Mouse (Mus musculus) lung, embryonic 16.5 days (tissue): Measurements from ENCODE around the gene Calr4. TPM values are rescaled to one million over a fixed set of nuclear protein-coding genes. Genes with fewer than 3 reads are reported as not detected.

Source experiments
- ATAC-seq: fragments of 200-750 bp; cut with Nextera tagmentation; 2 replicates; pipeline ENCODE4 v1.8.0; 2017; ENCODE audit warnings: low read depth, mild to moderate bottlenecking, moderate library complexity
- H3K27ac ChIP-seq: fragments of 300-500 bp; sonication (generic); 2 replicates; pipeline ENCODE4 v1.5.1; 2014; ENCODE audit warnings: mild to moderate bottlenecking, control low read depth, low read length
- H3K27me3 ChIP-seq: fragments of 300-500 bp; sonication (generic); 2 replicates; pipeline ENCODE4 v1.6.1; 2014; ENCODE audit warnings: low read depth, low read length, mixed read lengths; ENCODE audit not compliant: control insufficient read depth, insufficient read depth
- H3K36me3 ChIP-seq: fragments of 300-500 bp; sonication (generic); 2 replicates; pipeline ENCODE4 v1.6.1; 2014; ENCODE audit warnings: low read length; ENCODE audit not compliant: control insufficient read depth, insufficient read depth
- H3K4me1 ChIP-seq: fragments of 300-500 bp; sonication (generic); replicated peaks from 2 replicates; pipeline ENCODE4 v1.6.1; 2014; ENCODE audit warnings: low read length, mixed read lengths; ENCODE audit not compliant: control insufficient read depth, insufficient read depth
- H3K4me2 ChIP-seq: fragments of 300-500 bp; sonication (generic); 2 replicates; pipeline ENCODE4 v1.6.1; 2014; ENCODE audit warnings: low read depth, low read length, control low read depth
- H3K4me3 ChIP-seq: fragments of 300-500 bp; sonication (generic); 2 replicates; pipeline ENCODE4 v1.5.1; 2014; ENCODE audit warnings: mild to moderate bottlenecking, low read length, control low read depth
- H3K9ac ChIP-seq: fragments of 300-500 bp; sonication (generic); 2 replicates; pipeline ENCODE4 v1.6.1; 2014; ENCODE audit warnings: low read length, control low read depth
- H3K9me3 ChIP-seq: fragments of 300-500 bp; sonication (generic); 2 replicates; pipeline ENCODE4 v1.6.1; 2016; ENCODE audit warnings: low read length; ENCODE audit not compliant: control insufficient read depth
- WGBS: fragments of 180-500 bp; shearing (Covaris S2); extraction: QIAGEN DNeasy Blood & Tissue Kit; methylation state at CpG from one replicate; pipeline ENCODE4 v1.1.7; 2014; 5-methylcytosine and 5-hydroxymethylcytosine counted together
- polyA plus RNA-seq: library from polyadenylated mRNA; unstranded; fragments of >200 nt; fragmentation: Nextera tagmentation; extraction: Ambion mirVana; gene quantifications from 2 replicates; pipeline ENCODE4 v1.2.1, GENCODE M21; 2015

Calr4 gene
- 0.13 and 0.18 TPM in 2 replicates for polyA plus RNA-seq

- H3K4me1 ChIP-seq, result no peaks in the 10 kb centered on the region
- H3K27me3 ChIP-seq, result no peaks in the 10 kb centered on the region
- H3K9me3 ChIP-seq, result no peaks in the 10 kb centered on the region
- H3K4me3 ChIP-seq, result no peak within 1 kb of the TSS
- ATAC-seq, result no peak
- H3K27ac ChIP-seq, result no peak within 1 kb of the TSS
- 80% methylated on average over 2 of the region's 2 CpGs for WGBS
- H3K9ac ChIP-seq, result no peak within 1 kb of the TSS
- H3K4me2 ChIP-seq, result no peak within 1 kb of the TSS
- no peaks in the 10 kb centered on the region for H3K36me3 ChIP-seq
These were observed at the start of gene Calr4 for GRCm38 (mm10) chr4:109234185-109234584. Calr4 (plus strand) TSS chr4:109234485.

GRCm38 (mm10) chr4:109185616-109186405 is 48.5 kb upstream of the Calr4 start:
- ATAC-seq, result no peak
- WGBS, result 73% methylated on average over 8 of the region's 8 CpGs

GRCm38 (mm10) chr4:109191598-109191997 is 42.7 kb upstream of the Calr4 start:
- Histone ChIP-seq H3K9ac (no peak overlapping the region), H3K4me1 (0 out of 2 replicates have a peak, but pooled peaks cover 2% of the 10 kb centered on the region), H3K9me3 (no peaks in the 10 kb centered on the region), H3K4me2 (no peak overlapping the region), H3K4me3 (no peak overlapping the region), H3K27ac (no peak overlapping the region), H3K27me3 (no peaks in the 10 kb centered on the region), H3K36me3 (no peaks in the 10 kb centered on the region)
- ATAC-seq, result no peak
- 51% methylated on average over 10 of the region's 10 CpGs for WGBS

More at GRCm38 (mm10) chr4:109185616-109186405, 48.5 kb upstream of the Calr4 start:
- Histone ChIP-seq H3K27ac (no peak overlapping the region), H3K9ac (no peak overlapping the region), H3K4me1 (no peaks in the 10 kb centered on the region), H3K36me3 (no peaks in the 10 kb centered on the region), H3K27me3 (no peaks in the 10 kb centered on the region), H3K4me2 (no peak overlapping the region), H3K4me3 (no peak overlapping the region), H3K9me3 (no peaks in the 10 kb centered on the region)

- 81% methylated on average over 5 of the region's 5 CpGs for WGBS
- no peaks in the 10 kb centered on the region for H3K36me3 ChIP-seq
- H3K9me3 ChIP-seq, result no peaks in the 10 kb centered on the region
- H3K9ac ChIP-seq, result no peak overlapping the region
- H3K4me3 ChIP-seq, result no peak overlapping the region
- no peak for ATAC-seq
- H3K27me3 ChIP-seq, result no peaks in the 10 kb centered on the region
- H3K27ac ChIP-seq, result no peak overlapping the region
- 0 out of 2 replicates have a peak, but pooled peaks cover 2% of the 10 kb centered on the region for H3K4me1 ChIP-seq
- H3K4me2 ChIP-seq, result no peak overlapping the region
These were observed 40.4 kb upstream of the Calr4 start for GRCm38 (mm10) chr4:109193886-109194285.

- H3K4me1 ChIP-seq, result peaks cover 6% of the 10 kb centered on the region; the same call in 1 of the 2 replicates
- H3K4me2 ChIP-seq, result no peak overlapping the region
- no peak overlapping the region for H3K27ac ChIP-seq
- ATAC-seq, result no peak
- no peak overlapping the region for H3K4me3 ChIP-seq
- H3K36me3 ChIP-seq, result no peaks in the 10 kb centered on the region
- 82% methylated on average over 7 of the region's 7 CpGs for WGBS
- H3K9me3 ChIP-seq, result no peaks in the 10 kb centered on the region
- no peak overlapping the region for H3K9ac ChIP-seq
- no peaks in the 10 kb centered on the region for H3K27me3 ChIP-seq
These were observed 38.2 kb upstream of the Calr4 start for GRCm38 (mm10) chr4:109195900-109196629.

- ATAC-seq, result no peak
- Histone ChIP-seq H3K4me2 (no peak overlapping the region), H3K9ac (no peak overlapping the region), H3K36me3 (no peaks in the 10 kb centered on the region), H3K27me3 (no peaks in the 10 kb centered on the region), H3K4me1 (peaks cover 6% of the 10 kb centered on the region), H3K27ac (no peak overlapping the region), H3K4me3 (no peak overlapping the region), H3K9me3 (no peaks in the 10 kb centered on the region)
- WGBS, result 96% methylated on average over 4 of the region's 4 CpGs
These were observed 35.2 kb upstream of the Calr4 start for GRCm38 (mm10) chr4:109199069-109199468.

- Histone ChIP-seq H3K27ac (peak within 1 kb of the TSS; percentile 97), H3K36me3 (no peaks in the 10 kb centered on the region), H3K9me3 (no peaks in the 10 kb centered on the region), H3K4me2 (peak within 1 kb of the TSS; percentile 78), H3K4me1 (peaks cover 11% of the 10 kb centered on the region), H3K9ac (peak within 1 kb of the TSS; percentile 80), H3K4me3 (peak within 1 kb of the TSS; percentile 90), H3K27me3 (no peaks in the 10 kb centered on the region)
- peak; percentile 98 for ATAC-seq
- under 1% methylated on average over 59 of the region's 59 CpGs for WGBS
These were observed 32.5 kb upstream of the Calr4 start, which contains the start of gene Osbpl9 for GRCm38 (mm10) chr4:109201582-109202424. Osbpl9 (minus strand) TSS chr4:109202272.

- 43% methylated on average over 1 of the region's 1 CpGs for WGBS
- Histone ChIP-seq H3K4me2 (no peak overlapping the region), H3K4me3 (no peak overlapping the region), H3K27me3 (no peaks in the 10 kb centered on the region), H3K4me1 (peaks cover 11% of the 10 kb centered on the region), H3K9me3 (no peaks in the 10 kb centered on the region), H3K9ac (no peak overlapping the region), H3K27ac (0 out of 2 replicates have a peak overlapping the region, but pooled peaks have one; percentile 15), H3K36me3 (no peaks in the 10 kb centered on the region)
- ATAC-seq, result no peak
These were observed 30.4 kb upstream of the Calr4 start for GRCm38 (mm10) chr4:109203931-109204330.
